Mouse (Mus musculus) G1E (cell line): ENCODE data around the gene Ttc28.

ENCODE experiments used
- CTCF ChIP-seq: IDR thresholded peaks from 2 replicates; pipeline ENCODE4 v1.5.1; 2012; ENCODE audit warnings: low read depth, low read length, inconsistent platforms, mixed read lengths
- GATA1 ChIP-seq: IDR thresholded peaks from 2 replicates; pipeline ENCODE4 v1.6.1; 2012; ENCODE audit warnings: borderline replicate concordance, low read length, inconsistent platforms, mixed read lengths

DNA sequence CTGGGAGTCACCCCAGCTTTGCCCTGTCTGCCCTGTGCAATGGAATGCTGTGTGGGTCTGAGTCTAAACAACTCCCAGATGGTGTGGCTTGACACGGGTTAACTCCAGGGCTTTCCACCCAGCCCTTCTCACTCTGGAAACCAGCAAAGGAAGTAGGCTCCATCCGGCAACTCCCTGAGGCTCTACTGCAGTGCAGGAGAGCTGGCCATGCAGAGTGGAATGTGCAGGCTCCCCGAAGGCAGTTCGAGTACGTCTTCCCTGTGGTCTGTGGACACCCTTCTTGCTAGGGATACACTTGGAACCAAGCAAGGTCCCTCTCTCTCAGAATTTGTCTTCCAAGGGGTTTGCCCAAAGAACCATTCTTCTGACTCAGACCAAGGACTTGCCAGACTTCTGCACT is 348.2 kb downstream of the Ttc28 start:
- TF ChIP-seq CTCF, result no peak
- TF ChIP-seq GATA1, result no peak
